In the genomic region with DNA sequence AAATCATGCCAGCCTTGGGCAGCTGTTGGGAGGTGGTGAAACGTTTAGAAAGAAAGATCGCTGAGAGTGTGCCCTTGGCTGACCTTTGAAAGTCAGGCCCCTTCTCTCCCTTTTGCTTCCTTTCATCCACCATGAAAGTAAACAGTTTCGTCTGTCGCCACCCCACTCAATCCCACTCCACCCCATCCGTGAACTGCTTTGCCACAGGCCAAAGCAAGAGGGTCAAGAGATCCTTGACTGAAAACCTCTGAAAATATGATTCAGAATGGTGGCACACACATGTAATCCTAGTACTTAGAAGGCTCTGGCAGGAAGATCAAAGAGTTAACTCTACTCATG, we compare ENCODE assay signal across 9 mouse cellular contexts. TPM values are rescaled to one million over a fixed set of nuclear protein-coding genes. Genes with fewer than 3 reads are reported as not detected.
DNase-seq lines count a peak whose midpoint lies in the region; ATAC-seq and TF ChIP-seq lines count a peak whose summit lies in the region.
"Had no signal": no experiment of that assay in that cellular context is flagged by ENCODE, and none has a peak within 500 bp of the region (broad histone marks: within the 10 kb centered on the region; RNA-seq: fewer than 3 reads in every experiment).

No protein-coding gene starts in this region.

- H3K27ac ChIP-seq in heart, embryonic 15.5 days: peak overlapping the region; percentile 84
- H3K27ac ChIP-seq in bone marrow macrophage, adult 2 months (ENCODE audit: insufficient read depth, low read depth, low read length): peak overlapping the region; percentile 97
- peak overlapping the region; percentile 74 for H3K27ac ChIP-seq in intestine, embryonic 14.5 days (ENCODE audit: low read depth)
- H3K27ac ChIP-seq in midbrain, embryonic 11.5 days (ENCODE audit: low read depth, low read length): no peak overlapping the region

- 20% methylated on average over 5 of the region's 5 CpGs for WGBS in heart, embryonic 15.5 days
- 14% methylated on average over 5 of the region's 5 CpGs for WGBS in intestine, embryonic 14.5 days
- 35% methylated on average over 5 of the region's 5 CpGs for WGBS in midbrain, embryonic 11.5 days

- peak; percentile 14 for ATAC-seq in heart, embryonic 15.5 days (replicated peaks; ENCODE audit: insufficient number of reproducible peaks, insufficient read depth, low FRiP score, low read depth)
- no peak; the same call in 1 of the 2 replicates for ATAC-seq in intestine, embryonic 14.5 days (replicated peaks; ENCODE audit: low FRiP score, low TSS enrichment, low read depth)
- ATAC-seq in midbrain, embryonic 11.5 days (ENCODE audit: low FRiP score): peak; percentile 25
- no peak for ATAC-seq in granulocyte monocyte progenitor cell, adult 5-6 weeks (replicated peaks; ENCODE audit: poor library complexity, severe bottlenecking)
- ATAC-seq in activated CD4-positive, CD25-positive, alpha-beta regulatory T cell, adult 4 months: no peak

- peak overlapping the region; percentile 76 for H3K4me3 ChIP-seq in heart, embryonic 15.5 days
- peak overlapping the region; percentile 47 for H3K4me3 ChIP-seq in bone marrow macrophage, adult 2 months (ENCODE audit: insufficient read depth, low read length)
- H3K4me3 ChIP-seq in intestine, embryonic 14.5 days (ENCODE audit: low read depth, low read length): peak overlapping the region; percentile 55
- peak overlapping the region; percentile 48 for H3K4me3 ChIP-seq in midbrain, embryonic 11.5 days (ENCODE audit: low read depth, low read length)

- peak overlapping the region; percentile 66 for H3K4me2 ChIP-seq in heart, embryonic 15.5 days
- peak overlapping the region; percentile 62 for H3K4me2 ChIP-seq in intestine, embryonic 14.5 days (ENCODE audit: low read length)
- peak overlapping the region; percentile 68 for H3K4me2 ChIP-seq in midbrain, embryonic 11.5 days

- H3K27me3 ChIP-seq in heart, embryonic 15.5 days: no peaks in the 10 kb centered on the region
- no peaks in the 10 kb centered on the region for H3K27me3 ChIP-seq in intestine, embryonic 14.5 days (replicated peaks; ENCODE audit: control insufficient read depth, insufficient read depth, low read length)
- no peaks in the 10 kb centered on the region for H3K27me3 ChIP-seq in midbrain, embryonic 11.5 days (ENCODE audit: control insufficient read depth, insufficient read depth, low read length)

- H3K9ac ChIP-seq in heart, embryonic 15.5 days: peak overlapping the region; percentile 75
- H3K9ac ChIP-seq in intestine, embryonic 14.5 days (ENCODE audit: low read length): peak overlapping the region; percentile 55; the same call in 1 of the 2 replicates
- H3K9ac ChIP-seq in midbrain, embryonic 11.5 days (ENCODE audit: low read length): peak overlapping the region; percentile 71; the same call in 1 of the 2 replicates

- peaks cover 4% of the 10 kb centered on the region; the same call in 1 of the 2 replicates for H3K4me1 ChIP-seq in heart, embryonic 15.5 days (replicated peaks)
- H3K4me1 ChIP-seq in bone marrow macrophage, adult 2 months (ENCODE audit: control insufficient read depth, insufficient read depth, low read length): peaks cover 35% of the 10 kb centered on the region
- H3K4me1 ChIP-seq in intestine, embryonic 14.5 days (replicated peaks; ENCODE audit: control insufficient read depth, insufficient read depth, low read length): no peaks in the 10 kb centered on the region
- no peaks in the 10 kb centered on the region for H3K4me1 ChIP-seq in midbrain, embryonic 11.5 days (ENCODE audit: control insufficient read depth, insufficient read depth, low read length)

- TF ChIP-seq CTCF in bone marrow macrophage, adult 2 months (IDR thresholded peaks at IDR 0.05; ENCODE audit: low read depth, low read length): no peak

- DNase-seq in heart, adult 11 months: no peak
- DNase-seq in intestine, embryonic 14.5 days (ENCODE audit: low spot score): no peak
- no peak for DNase-seq in midbrain, embryonic 11.5 days (ENCODE audit: low spot score, missing footprints)
- DNase-seq in spleen, postnatal 14 days (ENCODE audit: low spot score in 2 of 2): no peak

- no peak for TF ChIP-seq POLR2A in bone marrow macrophage, adult 2 months (IDR thresholded peaks at IDR 0.05; ENCODE audit: borderline replicate concordance, low read depth, low read length)

- H3K9me3 ChIP-seq in heart, embryonic 15.5 days (replicated peaks): no peaks in the 10 kb centered on the region
- H3K9me3 ChIP-seq in intestine, embryonic 14.5 days (ENCODE audit: control insufficient read depth, low read length): no peaks in the 10 kb centered on the region
- H3K9me3 ChIP-seq in midbrain, embryonic 11.5 days (ENCODE audit: control insufficient read depth, low read length): no peaks in the 10 kb centered on the region

- H3K36me3 ChIP-seq in heart, embryonic 15.5 days: peaks cover 3% of the 10 kb centered on the region; the same call in 1 of the 2 replicates
- no peaks in the 10 kb centered on the region for H3K36me3 ChIP-seq in intestine, embryonic 14.5 days (ENCODE audit: control insufficient read depth, insufficient read depth, low read length)
- no peaks in the 10 kb centered on the region for H3K36me3 ChIP-seq in midbrain, embryonic 11.5 days (ENCODE audit: control insufficient read depth, insufficient read depth, low read length)

RNA-seq across cellular contexts. Expression of a gene that starts 0.4 kb away (rescaled TPM):
- 4.8 and 6.7 TPM in 2 replicates for polyA plus RNA-seq in heart, embryonic 15.5 days (2015; fragmentation: Nextera tagmentation; extraction: Ambion mirVana)
- 206 and 269 TPM in 2 replicates for polyA plus RNA-seq in bone marrow macrophage, adult 2 months (2012; ENCODE audit: insufficient read depth, insufficient read length, missing spikeins)
- polyA plus RNA-seq in intestine, embryonic 14.5 days (2014; fragmentation: Nextera tagmentation; extraction: Ambion mirVana): 10.5 and 10.9 TPM in 2 replicates
- polyA plus RNA-seq in midbrain, embryonic 11.5 days (2014; fragmentation: Nextera tagmentation; extraction: Ambion mirVana): 4.9 and 5.5 TPM in 2 replicates
- 41.8 and 54.2 TPM in 2 replicates for total RNA-seq in granulocyte monocyte progenitor cell, adult 5-6 weeks (2014; fragmentation: Nextera tagmentation)
- 17.4 and 21.1 TPM in 2 replicates for total RNA-seq in granulocyte monocyte progenitor cell, adult 5-6 weeks (2017)
- 10 to 100 TPM; 20.7 to 22.0 TPM for polyA plus RNA-seq in activated CD4-positive, CD25-positive, alpha-beta regulatory T cell, adult 4 months (2017; shearing (Covaris generic))

RNA-seq across cellular contexts. Expression of a gene that starts 26.5 kb away (rescaled TPM):
- polyA plus RNA-seq in heart, embryonic 15.5 days (2015; fragmentation: Nextera tagmentation; extraction: Ambion mirVana): 0.08 and 0.18 TPM in 2 replicates
- polyA plus RNA-seq in bone marrow macrophage, adult 2 months (2012; ENCODE audit: insufficient read depth, insufficient read length, missing spikeins): 2.0 and 2.1 TPM in 2 replicates
- 0.11 and 0.16 TPM in 2 replicates for polyA plus RNA-seq in intestine, embryonic 14.5 days (2014; fragmentation: Nextera tagmentation; extraction: Ambion mirVana)
- 0.15 and 0.25 TPM in 2 replicates for polyA plus RNA-seq in midbrain, embryonic 11.5 days (2014; fragmentation: Nextera tagmentation; extraction: Ambion mirVana)
- total RNA-seq in granulocyte monocyte progenitor cell, adult 5-6 weeks (2014; fragmentation: Nextera tagmentation): 0.17 TPM in 1 of 2 replicates, not detected in the other
- 0.10 and 0.73 TPM in 2 replicates for total RNA-seq in granulocyte monocyte progenitor cell, adult 5-6 weeks (2017)
- polyA plus RNA-seq in activated CD4-positive, CD25-positive, alpha-beta regulatory T cell, adult 4 months (2017; shearing (Covaris generic)): under 1 TPM in 1 of 2 experiments, not detected in 1; 0.21 TPM
- total RNA-seq: hematopoietic stem cell, adult 5-6 weeks had no signal

RNA-seq across cellular contexts. Expression of a gene that starts 53.9 kb away (rescaled TPM):
- polyA plus RNA-seq in heart, embryonic 15.5 days (2015; fragmentation: Nextera tagmentation; extraction: Ambion mirVana): 117 and 133 TPM in 2 replicates
- polyA plus RNA-seq in bone marrow macrophage, adult 2 months (2012; ENCODE audit: insufficient read depth, insufficient read length, missing spikeins): 51.1 and 57.9 TPM in 2 replicates
- 140 and 169 TPM in 2 replicates for polyA plus RNA-seq in intestine, embryonic 14.5 days (2014; fragmentation: Nextera tagmentation; extraction: Ambion mirVana)
- polyA plus RNA-seq in midbrain, embryonic 11.5 days (2014; fragmentation: Nextera tagmentation; extraction: Ambion mirVana): 157 and 165 TPM in 2 replicates
- total RNA-seq in granulocyte monocyte progenitor cell, adult 5-6 weeks (2014; fragmentation: Nextera tagmentation): 77.5 and 111 TPM in 2 replicates
- 110 and 118 TPM in 2 replicates for total RNA-seq in granulocyte monocyte progenitor cell, adult 5-6 weeks (2017)
- polyA plus RNA-seq in activated CD4-positive, CD25-positive, alpha-beta regulatory T cell, adult 4 months (2017; shearing (Covaris generic)): 100 to 1,000 TPM in 1 of 2 experiments, 10 to 100 TPM in 1; 73.9 to 108 TPM

RNA-seq across cellular contexts. Expression of a gene that starts 54.0 kb away (rescaled TPM):
- polyA plus RNA-seq in heart, embryonic 15.5 days (2015; fragmentation: Nextera tagmentation; extraction: Ambion mirVana): 107 and 120 TPM in 2 replicates
- 16.7 and 21.3 TPM in 2 replicates for polyA plus RNA-seq in bone marrow macrophage, adult 2 months (2012; ENCODE audit: insufficient read depth, insufficient read length, missing spikeins)
- polyA plus RNA-seq in intestine, embryonic 14.5 days (2014; fragmentation: Nextera tagmentation; extraction: Ambion mirVana): 291 and 302 TPM in 2 replicates
- 401 and 413 TPM in 2 replicates for polyA plus RNA-seq in midbrain, embryonic 11.5 days (2014; fragmentation: Nextera tagmentation; extraction: Ambion mirVana)
- 214 and 260 TPM in 2 replicates for total RNA-seq in granulocyte monocyte progenitor cell, adult 5-6 weeks (2014; fragmentation: Nextera tagmentation)
- total RNA-seq in granulocyte monocyte progenitor cell, adult 5-6 weeks (2017): 202 and 229 TPM in 2 replicates
- 100 to 1,000 TPM in 1 of 2 experiments, 10 to 100 TPM in 1; 72.8 to 108 TPM for polyA plus RNA-seq in activated CD4-positive, CD25-positive, alpha-beta regulatory T cell, adult 4 months (2017; shearing (Covaris generic))

RNA-seq across cellular contexts. Expression of a gene that starts 59.9 kb away (rescaled TPM):
- polyA plus RNA-seq in heart, embryonic 15.5 days (2015; fragmentation: Nextera tagmentation; extraction: Ambion mirVana): 29.8 and 39.6 TPM in 2 replicates
- polyA plus RNA-seq in bone marrow macrophage, adult 2 months (2012; ENCODE audit: insufficient read depth, insufficient read length, missing spikeins): 131 and 158 TPM in 2 replicates
- polyA plus RNA-seq in intestine, embryonic 14.5 days (2014; fragmentation: Nextera tagmentation; extraction: Ambion mirVana): 55.8 and 56.9 TPM in 2 replicates
- 48.4 and 59.0 TPM in 2 replicates for polyA plus RNA-seq in midbrain, embryonic 11.5 days (2014; fragmentation: Nextera tagmentation; extraction: Ambion mirVana)
- 48.4 and 72.7 TPM in 2 replicates for total RNA-seq in granulocyte monocyte progenitor cell, adult 5-6 weeks (2014; fragmentation: Nextera tagmentation)
- 20.9 and 25.0 TPM in 2 replicates for total RNA-seq in granulocyte monocyte progenitor cell, adult 5-6 weeks (2017)
- polyA plus RNA-seq in activated CD4-positive, CD25-positive, alpha-beta regulatory T cell, adult 4 months (2017; shearing (Covaris generic)): 1 to 10 TPM; 3.6 to 4.1 TPM

Comparison
In these comparisons a context has a peak if more than half of its experiments do, and no peak if none do; other contexts are left out.
1. ATAC-seq: peak in heart, embryonic 15.5 days (single experiment) and midbrain, embryonic 11.5 days (single experiment); none in intestine, embryonic 14.5 days (single experiment), granulocyte monocyte progenitor cell, adult 5-6 weeks (single experiment) and activated CD4-positive, CD25-positive, alpha-beta regulatory T cell, adult 4 months (single experiment).
2. Peak in every context shown above with its lines, with median percentiles within 50 percentile points of each other: H3K4me2 ChIP-seq, H3K4me3 ChIP-seq and H3K9ac ChIP-seq.